Mouse (Mus musculus) limb, embryonic 10.5 days (tissue): ENCODE measurements at regions not wholly inside any gene's neighbourhood (a gene's known extent, or its start where the extent isn't known, plus 50 kb on each side); places are given as distances from the start of the nearest gene placed in this dataset.

Experiments
- DNase-seq: peaks from one replicate; pipeline ENCODE4 v3.0.0-alpha.2; 2017; ENCODE audit warnings: low spot score
- H3K27ac ChIP-seq: fragments of 300-500 bp; sonication (generic); 2 replicates; pipeline ENCODE4 v1.5.1; 2016; ENCODE audit warnings: mild to moderate bottlenecking
- H3K27me3 ChIP-seq: fragments of 300-500 bp; sonication (generic); 2 replicates; pipeline ENCODE4 v1.6.1; 2016; ENCODE audit warnings: low read depth, mild to moderate bottlenecking; ENCODE audit not compliant: poor library complexity, severe bottlenecking
- H3K36me3 ChIP-seq: fragments of 300-500 bp; sonication (generic); 2 replicates; pipeline ENCODE4 v1.6.1; 2016; ENCODE audit warnings: mild to moderate bottlenecking, moderate library complexity
- H3K4me1 ChIP-seq: fragments of 300-500 bp; sonication (generic); 2 replicates; pipeline ENCODE4 v1.6.1; 2016
- H3K4me3 ChIP-seq: fragments of 300-500 bp; sonication (generic); 2 replicates; pipeline ENCODE4 v1.5.1; 2016; ENCODE audit warnings: mild to moderate bottlenecking, moderate library complexity
- H3K9me3 ChIP-seq: fragments of 300-500 bp; sonication (generic); replicated peaks from 2 replicates; pipeline ENCODE4 v1.6.1; 2016; ENCODE audit warnings: mild to moderate bottlenecking
- WGBS: fragments of 180-500 bp; shearing (Covaris S2); methylation state at CpG from one replicate; pipeline ENCODE4 v1.1.7; 2016; 5-methylcytosine and 5-hydroxymethylcytosine counted together

- Histone ChIP-seq H3K9me3 (no peaks in the 10 kb centered on the region), H3K4me1 (peaks cover 6% of the 10 kb centered on the region; the same call in 1 of the 2 replicates), H3K27ac (no peak overlapping the region), H3K27me3 (no peaks in the 10 kb centered on the region), H3K4me3 (no peak overlapping the region), H3K36me3 (no peaks in the 10 kb centered on the region)
- no peak for DNase-seq
- 83% methylated on average over 1 of the region's 1 CpGs for WGBS
These were observed 202.5 kb upstream of the Tgfbr2 start for GRCm38 (mm10) chr9:116377706-116378105.

GRCm38 (mm10) chr9:116375658-116376357 lies 200.6 kb upstream of the Tgfbr2 start:
- 76% methylated on average over 12 of the region's 12 CpGs for WGBS

GRCm38 (mm10) chr9:116374343-116374742 lies 199.2 kb upstream of the Tgfbr2 start:
- Histone ChIP-seq H3K27me3 (no peaks in the 10 kb centered on the region), H3K27ac (no peak overlapping the region), H3K36me3 (no peaks in the 10 kb centered on the region), H3K9me3 (no peaks in the 10 kb centered on the region), H3K4me3 (no peak overlapping the region), H3K4me1 (peaks cover 5% of the 10 kb centered on the region; the same call in 1 of the 2 replicates)
- 93% methylated on average over 4 of the region's 4 CpGs for WGBS
- no peak for DNase-seq

More at GRCm38 (mm10) chr9:116375658-116376357, 200.6 kb upstream of the Tgfbr2 start:
- Histone ChIP-seq H3K27me3 (no peaks in the 10 kb centered on the region), H3K27ac (peak overlapping the region; percentile 50; the same call in 1 of the 2 replicates), H3K4me1 (peaks cover 5% of the 10 kb centered on the region; the same call in 1 of the 2 replicates), H3K4me3 (no peak overlapping the region), H3K9me3 (no peaks in the 10 kb centered on the region), H3K36me3 (no peaks in the 10 kb centered on the region)
- DNase-seq: no peak

GRCm38 (mm10) chr9:116373396-116373795 lies 198.2 kb upstream of the Tgfbr2 start:
- no peaks in the 10 kb centered on the region for H3K36me3 ChIP-seq
- H3K9me3 ChIP-seq: no peaks in the 10 kb centered on the region
- WGBS: 85% methylated on average over 3 of the region's 3 CpGs
- no peak for DNase-seq
- H3K27me3 ChIP-seq: no peaks in the 10 kb centered on the region
- peaks cover 5% of the 10 kb centered on the region; the same call in 1 of the 2 replicates for H3K4me1 ChIP-seq
- no peak overlapping the region for H3K4me3 ChIP-seq
- no peak overlapping the region for H3K27ac ChIP-seq

- H3K4me1 ChIP-seq: 0 out of 2 replicates have a peak, but pooled peaks cover 5% of the 10 kb centered on the region
These were observed 194.0 kb upstream of the Tgfbr2 start for GRCm38 (mm10) chr9:116369059-116369718.

GRCm38 (mm10) chr9:116366713-116367112 lies 191.6 kb upstream of the Tgfbr2 start:
- DNase-seq: no peak
- no peak overlapping the region for H3K4me3 ChIP-seq
- H3K9me3 ChIP-seq: no peaks in the 10 kb centered on the region
- 95% methylated on average over 7 of the region's 7 CpGs for WGBS
- H3K36me3 ChIP-seq: no peaks in the 10 kb centered on the region
- no peak overlapping the region for H3K27ac ChIP-seq
- no peaks in the 10 kb centered on the region for H3K27me3 ChIP-seq
- H3K4me1 ChIP-seq: 0 out of 2 replicates have a peak, but pooled peaks cover 5% of the 10 kb centered on the region

More at GRCm38 (mm10) chr9:116369059-116369718, 194.0 kb upstream of the Tgfbr2 start:
- H3K4me3 ChIP-seq: no peak overlapping the region
- H3K27ac ChIP-seq: no peak overlapping the region
- DNase-seq: no peak
- H3K27me3 ChIP-seq: no peaks in the 10 kb centered on the region
- no peaks in the 10 kb centered on the region for H3K36me3 ChIP-seq
- H3K9me3 ChIP-seq: no peaks in the 10 kb centered on the region

GRCm38 (mm10) chr9:116366193-116366592 lies 191.0 kb upstream of the Tgfbr2 start:
- Histone ChIP-seq H3K36me3 (no peaks in the 10 kb centered on the region), H3K9me3 (no peaks in the 10 kb centered on the region), H3K4me1 (0 out of 2 replicates have a peak, but pooled peaks cover 5% of the 10 kb centered on the region), H3K27me3 (no peaks in the 10 kb centered on the region), H3K4me3 (no peak overlapping the region), H3K27ac (no peak overlapping the region)
- WGBS: 88% methylated on average over 9 of the region's 9 CpGs
- DNase-seq: no peak

GRCm38 (mm10) chr9:116365701-116366100 lies 190.5 kb upstream of the Tgfbr2 start:
- no peaks in the 10 kb centered on the region for H3K27me3 ChIP-seq
- H3K27ac ChIP-seq: no peak overlapping the region
- no peak overlapping the region for H3K4me3 ChIP-seq
- no peaks in the 10 kb centered on the region for H3K9me3 ChIP-seq
- no peaks in the 10 kb centered on the region for H3K36me3 ChIP-seq
- 0 out of 2 replicates have a peak, but pooled peaks cover 5% of the 10 kb centered on the region for H3K4me1 ChIP-seq
- WGBS: 78% methylated on average over 3 of the region's 3 CpGs
- no peak for DNase-seq

- no peaks in the 10 kb centered on the region for H3K36me3 ChIP-seq
- no peak overlapping the region for H3K27ac ChIP-seq
- no peak for DNase-seq
- no peak overlapping the region for H3K4me3 ChIP-seq
- H3K4me1 ChIP-seq: 0 out of 2 replicates have a peak, but pooled peaks cover 5% of the 10 kb centered on the region
- no peaks in the 10 kb centered on the region for H3K27me3 ChIP-seq
- H3K9me3 ChIP-seq: no peaks in the 10 kb centered on the region
- WGBS: 84% methylated on average over 12 of the region's 12 CpGs
These were observed 190.0 kb upstream of the Tgfbr2 start for GRCm38 (mm10) chr9:116365016-116365685.

GRCm38 (mm10) chr9:116361092-116361491 lies 185.9 kb upstream of the Tgfbr2 start:
- no peaks in the 10 kb centered on the region for H3K27me3 ChIP-seq
- no peak overlapping the region for H3K4me3 ChIP-seq
- WGBS: 86% methylated on average over 3 of the region's 3 CpGs
- DNase-seq: no peak
- no peaks in the 10 kb centered on the region for H3K36me3 ChIP-seq
- no peaks in the 10 kb centered on the region for H3K9me3 ChIP-seq
- 0 out of 2 replicates have a peak, but pooled peaks cover 5% of the 10 kb centered on the region for H3K4me1 ChIP-seq
- H3K27ac ChIP-seq: no peak overlapping the region

- Histone ChIP-seq H3K27me3 (no peaks in the 10 kb centered on the region), H3K36me3 (no peaks in the 10 kb centered on the region), H3K27ac (no peak overlapping the region), H3K4me3 (no peak overlapping the region), H3K4me1 (peaks cover 7% of the 10 kb centered on the region), H3K9me3 (no peaks in the 10 kb centered on the region)
- DNase-seq: no peak
- WGBS: 70% methylated on average over 7 of the region's 7 CpGs
These were observed 179.0 kb upstream of the Tgfbr2 start for GRCm38 (mm10) chr9:116354056-116354732.

GRCm38 (mm10) chr9:116352801-116353494 lies 177.8 kb upstream of the Tgfbr2 start:
- WGBS: 88% methylated on average over 4 of the region's 4 CpGs
- DNase-seq: no peak

More at GRCm38 (mm10) chr9:116352801-116353494, 177.8 kb upstream of the Tgfbr2 start:
- peaks cover 7% of the 10 kb centered on the region for H3K4me1 ChIP-seq
- H3K27me3 ChIP-seq: no peaks in the 10 kb centered on the region
- no peaks in the 10 kb centered on the region for H3K36me3 ChIP-seq
- no peaks in the 10 kb centered on the region for H3K9me3 ChIP-seq
- H3K4me3 ChIP-seq: no peak overlapping the region
- no peak overlapping the region for H3K27ac ChIP-seq
